Mouse (Mus musculus) MEL (cell line): Measurements from ENCODE around the gene Cnih3. TPM values are rescaled to one million over a fixed set of nuclear protein-coding genes. Genes with fewer than 3 reads are reported as not detected.

ENCODE experiments used
- DNase-seq: peaks from one replicate; pipeline ENCODE4 v3.0.0; 2011; ENCODE audit warnings: low read depth, low spot score
- H3K27ac ChIP-seq: 2 replicates; pipeline ENCODE4 v1.5.1; 2012; ENCODE audit warnings: low read depth, mild to moderate bottlenecking, control low read depth, low read length, moderate library complexity; ENCODE audit not compliant: control insufficient read depth
- H3K27me3 ChIP-seq, 2 experiments: fragments of 150-350 bp in 1 of 2; sonication (generic) in 1 of 2; 2 replicates each; pipeline ENCODE4 v1.6.1; 2012; ENCODE audit warnings: low read length in 2 of 2, mild to moderate bottlenecking in 2 of 2, improper control_type of control experiment in 1 of 2, moderate library complexity in 1 of 2; ENCODE audit not compliant: insufficient read depth in 2 of 2, control insufficient read depth in 1 of 2
- H3K36me3 ChIP-seq, 2 experiments: 2 replicates each; pipeline ENCODE4 v1.6.1; 2012 to 2014; ENCODE audit warnings: low read length in 2 of 2, improper control_type of control experiment in 1 of 2, inconsistent platforms in 1 of 2, mild to moderate bottlenecking in 1 of 2; ENCODE audit not compliant: insufficient read depth in 2 of 2, control insufficient read depth in 1 of 2
- H3K4me1 ChIP-seq, 2 experiments: fragments of 150-350 bp in 1 of 2; sonication (generic) in 1 of 2; 2 replicates each; pipeline ENCODE4 v1.6.1; 2012; ENCODE audit warnings: low read length in 2 of 2, improper control_type of control experiment in 1 of 2, mild to moderate bottlenecking in 1 of 2; ENCODE audit not compliant: insufficient read depth in 2 of 2, control insufficient read depth in 1 of 2
- H3K4me3 ChIP-seq, 2 experiments: fragments of 150-350 bp in 1 of 2; sonication (generic) in 1 of 2; 2 replicates each; pipeline ENCODE4 v1.5.1; 2012; ENCODE audit warnings: low read depth in 2 of 2, low read length in 2 of 2, mild to moderate bottlenecking in 2 of 2, moderate library complexity in 2 of 2, control low read depth in 1 of 2, improper control_type of control experiment in 1 of 2; ENCODE audit not compliant: control insufficient read depth in 1 of 2, insufficient read depth in 1 of 2
- H3K79me2 ChIP-seq: 2 replicates; pipeline ENCODE4 v1.6.1; 2012; ENCODE audit warnings: mild to moderate bottlenecking, low read length, moderate library complexity; ENCODE audit not compliant: control insufficient read depth, poor library complexity, insufficient read depth
- H3K9ac ChIP-seq: 2 replicates; pipeline ENCODE4 v1.6.1; 2012; ENCODE audit warnings: low read depth, mild to moderate bottlenecking, control low read depth, low read length, moderate library complexity; ENCODE audit not compliant: control insufficient read depth, poor library complexity, severe bottlenecking
- H3K9me3 ChIP-seq: fragments of 150-350 bp; sonication (generic); replicated peaks from 2 replicates; pipeline ENCODE4 v1.6.1; 2012; ENCODE audit warnings: mild to moderate bottlenecking, low read length, improper control_type of control experiment, moderate library complexity; ENCODE audit not compliant: insufficient read depth
- CHD1 ChIP-seq: IDR thresholded peaks from 2 replicates; pipeline ENCODE4 v1.6.1; 2012; ENCODE audit warnings: low read depth, mild to moderate bottlenecking, inconsistent platforms, low read length, improper control_type of control experiment
- CHD2 ChIP-seq: IDR thresholded peaks from 2 replicates; pipeline ENCODE4 v1.6.1; 2011; ENCODE audit warnings: low read length, improper control_type of control experiment
- CTCF ChIP-seq, 3 experiments: IDR thresholded peaks in 2 of 3; conservative IDR thresholded peaks in 1 of 3; 2 replicates each; pipeline ENCODE4 v1.5.1; 2011 to 2012; ENCODE audit warnings: low read length in 3 of 3, low read depth in 2 of 3, mild to moderate bottlenecking in 2 of 3, improper control_type of control experiment in 1 of 3, inconsistent platforms in 1 of 3, mixed read lengths in 1 of 3, moderate library complexity in 1 of 3; ENCODE audit not compliant: control insufficient read depth in 1 of 3, insufficient read depth in 1 of 3, poor library complexity in 1 of 3, severe bottlenecking in 1 of 3
- ELF1 ChIP-seq: IDR thresholded peaks from 2 replicates; pipeline ENCODE4 v1.6.1; 2014; ENCODE audit warnings: low read depth, mild to moderate bottlenecking, inconsistent platforms, low read length, improper control_type of control experiment, moderate library complexity
- GABPA ChIP-seq: IDR thresholded peaks from 2 replicates; pipeline ENCODE4 v1.6.1; 2012; ENCODE audit warnings: low read depth, mild to moderate bottlenecking, inconsistent platforms, low read length, improper control_type of control experiment, moderate library complexity
- GATA1 ChIP-seq: IDR thresholded peaks from 2 replicates; pipeline ENCODE4 v1.6.1; 2011; ENCODE audit warnings: low read depth, low read length, improper control_type of control experiment
- HCFC1 ChIP-seq: IDR thresholded peaks from 2 replicates; pipeline ENCODE4 v1.6.1; 2012; ENCODE audit warnings: low read depth, mild to moderate bottlenecking, inconsistent platforms, low read length, improper control_type of control experiment, moderate library complexity
- JUND ChIP-seq: IDR thresholded peaks from 2 replicates; pipeline ENCODE4 v1.6.1; 2011; ENCODE audit warnings: low read depth, mild to moderate bottlenecking, improper control_type of control experiment, low read length
- KAT2A ChIP-seq: conservative IDR thresholded peaks from 2 replicates; pipeline ENCODE4 v1.6.1; 2012; ENCODE audit warnings: low read depth, low read length, improper control_type of control experiment, inconsistent platforms
- MYB ChIP-seq: IDR thresholded peaks from 2 replicates; pipeline ENCODE4 v1.6.1; 2011; ENCODE audit warnings: mild to moderate bottlenecking, low read depth, low read length, improper control_type of control experiment
- MYC ChIP-seq: IDR thresholded peaks from 2 replicates; pipeline ENCODE4 v1.6.1; 2011; ENCODE audit warnings: low read depth, mild to moderate bottlenecking, low read length, improper control_type of control experiment, moderate library complexity
- NELFE ChIP-seq: IDR thresholded peaks from 2 replicates; pipeline ENCODE4 v1.6.1; 2011; ENCODE audit warnings: low read depth, low read length, improper control_type of control experiment
- POLR2AphosphoS2 ChIP-seq: IDR thresholded peaks from 2 replicates; pipeline ENCODE4 v1.6.1; 2011; ENCODE audit warnings: low read length, improper control_type of control experiment
- RCOR1 ChIP-seq: IDR thresholded peaks from 2 replicates; pipeline ENCODE4 v1.6.1; 2012; ENCODE audit warnings: low read depth, mild to moderate bottlenecking, inconsistent platforms, low read length, improper control_type of control experiment
- SMC3 ChIP-seq: IDR thresholded peaks from 2 replicates; pipeline ENCODE4 v1.6.1; 2011; ENCODE audit warnings: low read depth, low read length, improper control_type of control experiment
- TBP ChIP-seq: IDR thresholded peaks from 2 replicates; pipeline ENCODE4 v1.8.0; 2011; ENCODE audit warnings: low read depth, low read length, improper control_type of control experiment
- ZKSCAN1 ChIP-seq: IDR thresholded peaks from 2 replicates; pipeline ENCODE4 v1.6.1; 2012; ENCODE audit warnings: low read depth, mild to moderate bottlenecking, inconsistent platforms, low read length, improper control_type of control experiment, moderate library complexity
- polyA plus RNA-seq, 2 experiments: library from polyadenylated mRNA; stranded (reverse) in 1 of 2; unstranded in 1 of 2; fragments of >175 nt in 1 of 2; fragments of >200 nt in 1 of 2; gene quantifications; 2 replicates each; pipeline versions ENCODE4 v1.2.1 to v1.2.4; 2012; ENCODE audit warnings: low replicate concordance in 2 of 2, low read depth in 1 of 2; ENCODE audit not compliant: insufficient read length in 2 of 2, insufficient read depth in 1 of 2, missing spikeins in 1 of 2
- total RNA-seq: library from RNA; depleted of rRNA; stranded (reverse); fragments of 300-350 nt; gene quantifications from 2 replicates; pipeline ENCODE4 v1.2.3, GENCODE M21; 2012

Gene Cnih3
- total and polyA plus RNA-seq, 3 experiments = not detected

DNA sequence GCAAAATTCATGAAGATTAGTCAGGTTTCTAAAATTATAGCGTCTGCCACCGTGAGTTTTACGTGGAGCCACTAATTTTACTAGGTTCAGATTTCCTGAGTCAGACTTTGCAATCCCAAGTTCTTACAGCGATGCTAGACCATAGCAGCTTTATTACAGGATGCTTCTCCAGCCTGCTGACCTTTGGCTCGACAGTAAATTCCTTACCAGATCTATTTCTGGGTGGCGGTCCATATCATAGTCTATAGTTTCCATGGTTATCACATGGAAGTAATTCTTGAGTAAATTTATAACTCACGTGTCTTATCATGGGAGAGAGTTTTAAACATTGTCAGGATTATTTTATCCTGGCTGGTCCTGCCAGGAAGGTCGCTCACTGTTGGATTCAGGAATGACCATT, 117.0 kb downstream of the Cnih3 start:
- Histone ChIP-seq H3K9ac (no peak overlapping the region), H3K36me3 (no peaks in the 10 kb centered on the region), H3K79me2 (no peaks in the 10 kb centered on the region), H3K27ac (no peak overlapping the region), H3K4me1 (no peaks in the 10 kb centered on the region), H3K9me3 (no peaks in the 10 kb centered on the region), H3K4me3 (no peak overlapping the region), H3K27me3 (peaks cover 0 to 6% of the 10 kb centered on the region in 2 experiments; a peak in 3 of 4 replicates)
- no peak for DNase-seq
- no peak for TF ChIP-seq ELF1
- no peak for TF ChIP-seq TBP
- TF ChIP-seq JUND = no peak
- no peak for TF ChIP-seq GABPA
- no peak for TF ChIP-seq MYC
- no peak for TF ChIP-seq ZKSCAN1

DNA sequence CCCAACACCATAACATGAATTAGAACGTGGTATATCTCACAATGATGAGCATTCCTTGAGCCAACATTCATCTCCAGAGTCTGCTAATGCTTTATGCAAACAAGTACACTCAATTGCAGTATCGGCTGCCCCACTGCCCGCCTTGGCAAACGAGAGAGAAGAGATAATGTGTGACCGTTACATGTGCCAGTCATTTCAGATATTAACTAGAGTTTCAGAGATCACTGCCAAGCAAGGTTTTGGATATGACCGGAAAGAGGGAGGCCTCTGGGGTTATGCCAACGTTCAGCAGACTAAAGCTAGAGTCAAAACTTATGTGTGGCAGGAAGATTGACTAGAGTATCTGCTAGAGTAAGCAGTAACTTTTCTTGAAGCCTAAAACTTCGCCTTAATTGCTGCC, 123.7 kb downstream of the Cnih3 start:
- Histone ChIP-seq H3K4me3 (no peak overlapping the region), H3K9me3 (no peaks in the 10 kb centered on the region), H3K27ac (no peak overlapping the region), H3K79me2 (no peaks in the 10 kb centered on the region), H3K36me3 (no peaks in the 10 kb centered on the region), H3K9ac (no peak overlapping the region), H3K4me1 (no peaks in the 10 kb centered on the region), H3K27me3 (peaks cover 3 to 4% of the 10 kb centered on the region in 2 experiments; a peak in 3 of 4 replicates)
- TF ChIP-seq MYB = no peak
- no peak for TF ChIP-seq SMC3
- no peak for TF ChIP-seq KAT2A
- no peak for TF ChIP-seq CHD2
- TF ChIP-seq POLR2AphosphoS2 = no peak
- TF ChIP-seq NELFE = no peak
- TF ChIP-seq CTCF (IDR thresholded peaks at IDR 0.05 in 2 of 3, conservative IDR thresholded peaks at IDR 0.05 in 1 of 3; ENCODE audit: control insufficient read depth in 1 of 3, insufficient read depth in 1 of 3, low read depth in 2 of 3, low read length in 3 of 3, poor library complexity in 1 of 3, severe bottlenecking in 1 of 3) = no peak
- DNase-seq = no peak

DNA sequence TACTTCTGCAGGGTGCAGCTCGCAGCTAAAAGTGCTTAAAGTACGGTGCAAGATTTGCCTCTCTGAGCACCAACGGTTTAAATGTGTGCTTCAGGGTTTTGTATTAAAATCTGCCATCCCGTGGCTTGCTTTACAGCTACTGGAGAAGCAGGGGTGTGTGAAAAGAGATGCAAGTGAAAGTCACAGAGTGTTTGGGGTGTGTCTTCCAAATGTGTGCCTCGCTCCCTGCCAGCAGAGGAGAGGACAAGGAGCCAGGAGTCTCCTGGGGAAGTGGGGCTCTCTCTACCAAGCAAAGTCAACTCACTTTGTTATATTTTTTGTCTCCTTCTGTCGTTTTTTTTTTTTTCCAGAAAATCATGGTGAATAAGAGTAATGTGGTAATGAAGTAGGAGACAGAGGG, 124.1 kb downstream of the Cnih3 start:
- H3K9ac ChIP-seq = no peak overlapping the region
- H3K36me3 ChIP-seq = no peaks in the 10 kb centered on the region
- H3K79me2 ChIP-seq = no peaks in the 10 kb centered on the region
- H3K4me3 ChIP-seq = no peak overlapping the region
- H3K27me3 ChIP-seq = peaks cover 3 to 4% of the 10 kb centered on the region in 2 experiments; a peak in 3 of 4 replicates
- no peak overlapping the region for H3K27ac ChIP-seq
- H3K4me1 ChIP-seq = no peaks in the 10 kb centered on the region
- no peaks in the 10 kb centered on the region for H3K9me3 ChIP-seq
- DNase-seq = no peak
- TF ChIP-seq HCFC1 (no peak), RCOR1 (no peak), CHD1 (no peak), MYB (no peak), GATA1 (no peak), TBP (no peak)
